Mouse (Mus musculus): ENCODE measurements around the gene Cdc6.

- TF ChIP-seq CTCF (IDR thresholded peaks at IDR 0.05; ENCODE audit: low read depth) (no peak), EP300 (IDR thresholded peaks at IDR 0.05; ENCODE audit: low read depth) (no peak)
Measured at GRCm38 (mm10) chr11:98952736-98953135, 45.1 kb downstream of the Cdc6 start.
